Mouse (Mus musculus) kidney, adult 2 months (tissue): ENCODE results near the gene Pou6f1.

ENCODE experiments used
- CTCF ChIP-seq: fragments of 200-500 bp; conservative IDR thresholded peaks from 2 replicates; pipeline ENCODE4 v1.5.1; 2011; ENCODE audit warnings: low read depth, mild to moderate bottlenecking, control low read depth, low read length, moderate library complexity, mixed read lengths; ENCODE audit not compliant: insufficient read depth, insufficient read length
- POLR2A ChIP-seq: fragments of 200-500 bp; IDR thresholded peaks from one replicate; pipeline ENCODE4 v1.6.1; 2011; ENCODE audit warnings: low read depth, low read length, control low read depth

DNA sequence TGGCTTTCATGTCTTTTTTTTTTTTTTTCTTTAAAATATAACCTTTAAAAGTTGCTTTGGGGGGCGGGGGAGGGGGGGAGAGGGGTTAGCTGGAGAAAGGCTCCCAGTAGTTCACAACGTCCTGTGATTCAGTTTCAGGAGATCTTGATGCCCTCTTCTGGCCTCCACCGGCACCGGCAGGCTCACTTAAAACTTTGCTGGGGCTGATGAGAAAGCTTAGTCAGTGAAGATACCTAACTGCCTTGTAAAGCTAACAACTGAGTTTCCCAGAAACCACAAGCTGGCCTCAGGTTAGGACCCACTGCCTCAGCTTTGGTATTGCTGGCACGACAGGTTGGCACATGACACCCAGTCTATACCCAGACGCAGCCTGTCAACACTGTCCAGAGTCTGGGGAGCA lies 37.9 kb upstream of the Pou6f1 start:
- TF ChIP-seq CTCF: peak; percentile 63
- no peak for TF ChIP-seq POLR2A
